Mouse (Mus musculus) kidney, postnatal 0 days (tissue): ENCODE results near the gene Meaf6. TPM values are rescaled to one million over a fixed set of nuclear protein-coding genes. Genes with fewer than 3 reads are reported as not detected.

Experiments
- ATAC-seq: fragments of 200-750 bp; cut with Nextera tagmentation; replicated peaks from 2 replicates; pipeline ENCODE4 v1.8.0; 2017; ENCODE audit warnings: low read depth, moderate number of reproducible peaks, moderate TSS enrichment, moderate library complexity; ENCODE audit not compliant: low FRiP score
- DNase-seq: peaks from one replicate; pipeline ENCODE4 v3.0.0-alpha.2; 2016; ENCODE audit warnings: low spot score
- H3K27ac ChIP-seq: fragments of 300-500 bp; sonication (generic); 2 replicates; pipeline ENCODE4 v1.5.1; 2014; ENCODE audit warnings: mild to moderate bottlenecking
- H3K27me3 ChIP-seq: fragments of 300-500 bp; sonication (generic); 2 replicates; pipeline ENCODE4 v1.6.1; 2014; ENCODE audit warnings: low read length, mixed read lengths; ENCODE audit not compliant: insufficient read depth
- H3K36me3 ChIP-seq: fragments of 300-500 bp; sonication (generic); 2 replicates; pipeline ENCODE4 v1.6.1; 2014; ENCODE audit warnings: low read length, mixed read lengths; ENCODE audit not compliant: insufficient read depth
- H3K4me1 ChIP-seq: fragments of 300-500 bp; sonication (generic); replicated peaks from 2 replicates; pipeline ENCODE4 v1.6.1; 2014; ENCODE audit warnings: antibody characterized with exemption, low read length, mixed read lengths; ENCODE audit not compliant: insufficient read depth
- H3K4me2 ChIP-seq: fragments of 300-500 bp; sonication (generic); 2 replicates; pipeline ENCODE4 v1.6.1; 2014; ENCODE audit warnings: mild to moderate bottlenecking, low read length, moderate library complexity, mixed read lengths
- H3K4me3 ChIP-seq: fragments of 300-500 bp; sonication (generic); replicated peaks from 2 replicates; pipeline ENCODE4 v1.5.1; 2014; ENCODE audit warnings: low read depth, low read length
- H3K9ac ChIP-seq: fragments of 300-500 bp; sonication (generic); 2 replicates; pipeline ENCODE4 v1.6.1; 2014; ENCODE audit warnings: low read depth, low read length
- H3K9me3 ChIP-seq: fragments of 300-500 bp; sonication (generic); replicated peaks from 2 replicates; pipeline ENCODE4 v1.6.1; 2016; ENCODE audit warnings: low read length, inconsistent platforms, mixed read lengths
- CTCF ChIP-seq: IDR thresholded peaks from 2 replicates; pipeline ENCODE4 v1.5.1; 2016; ENCODE audit warnings: antibody characterized with exemption, low read depth, mild to moderate bottlenecking, moderate library complexity
- WGBS: fragments of 180-500 bp; shearing (Covaris S2); extraction: QIAGEN DNeasy Blood & Tissue Kit; methylation state at CpG from one replicate; pipeline ENCODE4 v1.1.7; 2014; 5-methylcytosine and 5-hydroxymethylcytosine counted together
- polyA plus RNA-seq: library from polyadenylated mRNA; unstranded; fragments of >200 nt; fragmentation: Nextera tagmentation; extraction: Ambion mirVana; gene quantifications from 2 replicates; pipeline ENCODE4 v1.2.1, GENCODE M21; 2015

The Meaf6 gene
- polyA plus RNA-seq, 1 experiment from 2014 or later, result 50.8 TPM

GRCm38 (mm10) chr4:125145213-125145612, 60.3 kb downstream of the Meaf6 start:
- Histone ChIP-seq H3K4me1 (no peaks in the 10 kb centered on the region), H3K4me2 (no peak overlapping the region), H3K9ac (no peak overlapping the region), H3K27me3 (no peaks in the 10 kb centered on the region), H3K9me3 (no peaks in the 10 kb centered on the region), H3K27ac (no peak overlapping the region), H3K4me3 (no peak overlapping the region), H3K36me3 (no peaks in the 10 kb centered on the region)
- 37% methylated on average over 10 of the region's 10 CpGs for WGBS
- TF ChIP-seq CTCF, result no peak
- DNase-seq (no peak), ATAC-seq (no peak)

GRCm38 (mm10) chr4:125147970-125148369, 63.0 kb downstream of the Meaf6 start:
- H3K4me2 ChIP-seq, result no peak overlapping the region
- DNase-seq (no peak), ATAC-seq (no peak)
- no peak overlapping the region for H3K9ac ChIP-seq
- 88% methylated on average over 4 of the region's 4 CpGs for WGBS
- H3K27ac ChIP-seq, result no peak overlapping the region
- H3K4me3 ChIP-seq, result no peak overlapping the region
- no peaks in the 10 kb centered on the region for H3K9me3 ChIP-seq
- no peak for TF ChIP-seq CTCF
- no peaks in the 10 kb centered on the region for H3K36me3 ChIP-seq
- H3K4me1 ChIP-seq, result no peaks in the 10 kb centered on the region
- H3K27me3 ChIP-seq, result no peaks in the 10 kb centered on the region

GRCm38 (mm10) chr4:125149460-125149859, 64.5 kb downstream of the Meaf6 start:
- 33% methylated on average over 5 of the region's 5 CpGs for WGBS
- no peak for ATAC-seq

GRCm38 (mm10) chr4:125152469-125152868, 67.5 kb downstream of the Meaf6 start:
- 85% methylated on average over 6 of the region's 6 CpGs for WGBS
- no peak for ATAC-seq
- Histone ChIP-seq H3K9me3 (no peaks in the 10 kb centered on the region), H3K4me1 (no peaks in the 10 kb centered on the region), H3K9ac (no peak overlapping the region), H3K4me2 (no peak overlapping the region), H3K36me3 (no peaks in the 10 kb centered on the region), H3K4me3 (no peak overlapping the region), H3K27ac (no peak overlapping the region), H3K27me3 (no peaks in the 10 kb centered on the region)
- DNase-seq, result no peak
- TF ChIP-seq CTCF, result no peak

More at GRCm38 (mm10) chr4:125149460-125149859, 64.5 kb downstream of the Meaf6 start:
- no peak overlapping the region for H3K27ac ChIP-seq
- H3K36me3 ChIP-seq, result no peaks in the 10 kb centered on the region
- no peak for DNase-seq
- H3K4me1 ChIP-seq, result no peaks in the 10 kb centered on the region
- no peaks in the 10 kb centered on the region for H3K9me3 ChIP-seq
- H3K27me3 ChIP-seq, result no peaks in the 10 kb centered on the region
- H3K4me3 ChIP-seq, result no peak overlapping the region
- H3K9ac ChIP-seq, result no peak overlapping the region
- no peak for TF ChIP-seq CTCF
- H3K4me2 ChIP-seq, result no peak overlapping the region

- H3K4me3 ChIP-seq, result no peak overlapping the region
- H3K4me2 ChIP-seq, result no peak overlapping the region
- no peaks in the 10 kb centered on the region for H3K27me3 ChIP-seq
- H3K9ac ChIP-seq, result no peak overlapping the region
- no peaks in the 10 kb centered on the region for H3K36me3 ChIP-seq
- no peak overlapping the region for H3K27ac ChIP-seq
- TF ChIP-seq CTCF, result no peak
- ATAC-seq (no peak), DNase-seq (no peak)
- H3K4me1 ChIP-seq, result no peaks in the 10 kb centered on the region
- no peaks in the 10 kb centered on the region for H3K9me3 ChIP-seq
- 68% methylated on average over 4 of the region's 4 CpGs for WGBS
Observed at GRCm38 (mm10) chr4:125153659-125154241, 68.8 kb downstream of the Meaf6 start.

- Histone ChIP-seq H3K4me2 (no peak overlapping the region), H3K9me3 (no peaks in the 10 kb centered on the region), H3K27me3 (no peaks in the 10 kb centered on the region), H3K36me3 (no peaks in the 10 kb centered on the region), H3K9ac (no peak overlapping the region), H3K4me1 (no peaks in the 10 kb centered on the region), H3K4me3 (no peak overlapping the region), H3K27ac (no peak overlapping the region)
- TF ChIP-seq CTCF, result no peak
- DNase-seq (no peak), ATAC-seq (no peak)
- WGBS, result 88% methylated on average over 5 of the region's 5 CpGs
Observed at GRCm38 (mm10) chr4:125155646-125156045, 70.7 kb downstream of the Meaf6 start.

GRCm38 (mm10) chr4:125157322-125157721, 72.4 kb downstream of the Meaf6 start:
- no peak for TF ChIP-seq CTCF
- Histone ChIP-seq H3K9ac (no peak overlapping the region), H3K9me3 (no peaks in the 10 kb centered on the region), H3K4me3 (no peak overlapping the region), H3K27ac (no peak overlapping the region), H3K36me3 (no peaks in the 10 kb centered on the region), H3K4me2 (no peak overlapping the region), H3K27me3 (no peaks in the 10 kb centered on the region), H3K4me1 (no peaks in the 10 kb centered on the region)
- 82% methylated on average over 3 of the region's 3 CpGs for WGBS
- ATAC-seq (no peak), DNase-seq (no peak)
